Mouse (Mus musculus): ENCODE data around the gene Tbcb. TPM values are rescaled to one million over a fixed set of nuclear protein-coding genes. Genes with fewer than 3 reads are reported as not detected.
"Not testable (repeated sequence)": the region's sequence is repeated elsewhere in the genome, so short reads cannot be mapped to it uniquely, and the experiment has no call there.

Gene Tbcb
- total and polyA plus RNA-seq, 2 experiments from 2014 or later, result 40.0 to 131 TPM

DNA sequence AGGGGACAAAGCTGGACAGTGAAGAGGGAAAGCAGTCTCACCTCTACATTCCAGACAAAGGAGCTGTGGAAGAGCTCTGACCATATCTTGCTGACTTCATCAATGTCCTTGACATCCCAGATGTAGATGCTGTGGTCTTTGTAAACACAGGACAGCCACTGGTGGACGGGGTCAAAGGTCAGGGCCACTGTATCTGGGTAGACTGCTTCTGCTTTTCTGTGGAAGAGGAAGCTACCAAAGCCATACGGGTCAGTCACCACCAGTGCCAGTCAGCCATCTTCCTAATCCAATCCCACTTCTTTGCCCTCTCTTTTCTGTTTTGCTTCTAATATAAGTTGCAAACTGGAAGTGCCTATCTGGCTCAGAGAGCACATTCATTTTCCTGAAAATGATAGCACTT, 33.0 kb upstream of the Tbcb start:
- H3K27ac ChIP-seq (ENCODE audit: low read depth), result no peak overlapping the region
- no peaks in the 10 kb centered on the region for H3K27me3 ChIP-seq (ENCODE audit: control insufficient read depth, insufficient read depth, low read length)
- TF ChIP-seq EP300 (IDR thresholded peaks at IDR 0.05; ENCODE audit: low read depth), result no peak
- TF ChIP-seq CTCF (IDR thresholded peaks at IDR 0.05; ENCODE audit: low read depth), result no peak
- peaks cover 29% of the 10 kb centered on the region; the same call in 1 of the 2 replicates for H3K36me3 ChIP-seq (replicated peaks; ENCODE audit: control insufficient read depth, insufficient read depth, low read length)
- DNase-seq (ENCODE audit: low spot score) (no peak), ATAC-seq (ENCODE audit: insufficient read depth, low read depth) (no peak)
- H3K4me3 ChIP-seq (ENCODE audit: low read depth, low read length), result no peak overlapping the region
- no peak overlapping the region for H3K9ac ChIP-seq (replicated peaks; ENCODE audit: low read depth, low read length)
- no peaks in the 10 kb centered on the region for H3K9me3 ChIP-seq (replicated peaks; ENCODE audit: control insufficient read depth, low read length)
- no peak overlapping the region for H3K4me2 ChIP-seq (ENCODE audit: low read depth, low read length)
- no peaks in the 10 kb centered on the region for H3K4me1 ChIP-seq (ENCODE audit: control insufficient read depth, insufficient read depth)
- 77% methylated on average over 2 of the region's 2 CpGs for WGBS

- WGBS, result 79% methylated on average over 12 of the region's 12 CpGs
- Histone ChIP-seq H3K27me3 (ENCODE audit: control insufficient read depth, insufficient read depth, low read length) (no peaks in the 10 kb centered on the region), H3K36me3 (replicated peaks; ENCODE audit: control insufficient read depth, insufficient read depth, low read length) (peaks cover 21% of the 10 kb centered on the region; the same call in 1 of the 2 replicates), H3K4me3 (ENCODE audit: low read depth, low read length) (no peak overlapping the region), H3K4me1 (ENCODE audit: control insufficient read depth, insufficient read depth) (no peaks in the 10 kb centered on the region), H3K27ac (ENCODE audit: low read depth) (no peak overlapping the region), H3K9me3 (replicated peaks; ENCODE audit: control insufficient read depth, low read length) (no peaks in the 10 kb centered on the region), H3K4me2 (ENCODE audit: low read depth, low read length) (no peak overlapping the region), H3K9ac (replicated peaks; ENCODE audit: low read depth, low read length) (no peak overlapping the region)
- DNase-seq (ENCODE audit: low spot score) (no peak), ATAC-seq (ENCODE audit: insufficient read depth, low read depth) (no peak; the same call in 1 of the 2 replicates)
- TF ChIP-seq EP300 (IDR thresholded peaks at IDR 0.05; ENCODE audit: low read depth) (no peak), CTCF (IDR thresholded peaks at IDR 0.05; ENCODE audit: low read depth) (no peak)
Observed at GRCm38 (mm10) chr7:30251956-30252954, 20.2 kb upstream of the Tbcb start.

GRCm38 (mm10) chr7:30237374-30237773, 5.3 kb upstream of the Tbcb start:
- H3K27me3 ChIP-seq (ENCODE audit: control insufficient read depth, insufficient read depth, low read length); ATAC-seq (ENCODE audit: insufficient read depth, low read depth); H3K9me3 ChIP-seq (replicated peaks; ENCODE audit: control insufficient read depth, low read length); H3K27ac ChIP-seq (ENCODE audit: low read depth); DNase-seq (ENCODE audit: low spot score); H3K4me3 ChIP-seq (ENCODE audit: low read depth, low read length); H3K4me2 ChIP-seq (ENCODE audit: low read depth, low read length); H3K4me1 ChIP-seq (ENCODE audit: control insufficient read depth, insufficient read depth); H3K9ac ChIP-seq (replicated peaks; ENCODE audit: low read depth, low read length): not testable (repeated sequence)
- WGBS, result 80% methylated on average over 3 of the region's 3 CpGs
- peaks cover 22% of the 10 kb centered on the region for H3K36me3 ChIP-seq (replicated peaks; ENCODE audit: control insufficient read depth, insufficient read depth, low read length)

DNA sequence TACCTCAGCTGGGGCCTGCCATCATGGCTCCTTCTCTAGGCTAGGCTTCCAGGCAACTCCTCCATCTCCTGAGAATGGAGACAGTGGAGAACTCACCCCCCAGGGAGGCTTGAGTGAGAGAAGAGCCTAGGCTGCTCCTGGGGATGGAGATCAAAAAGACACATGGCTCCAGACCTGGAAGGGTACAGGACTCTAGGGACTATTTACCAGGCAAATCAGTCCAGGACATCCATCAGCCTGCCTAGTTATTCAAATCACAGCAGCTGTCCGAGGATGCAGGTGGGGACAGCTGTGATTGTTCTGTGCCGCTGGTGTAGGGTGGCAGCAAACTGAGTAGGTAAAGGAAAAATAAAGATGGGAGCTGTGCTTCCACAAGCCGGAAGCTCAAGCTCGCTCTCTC, 3.6 kb upstream of the Tbcb start, which contains the start of gene Ovol3:
Ovol3 (minus strand) TSS at position 101 of the 400 bp plus-strand sequence.
- H3K4me1 ChIP-seq (ENCODE audit: control insufficient read depth, insufficient read depth), result peaks cover 9% of the 10 kb centered on the region
- H3K4me2 ChIP-seq (ENCODE audit: low read depth, low read length), result no peak within 1 kb of the TSS
- H3K9me3 ChIP-seq (replicated peaks; ENCODE audit: control insufficient read depth, low read length), result no peaks in the 10 kb centered on the region
- peaks cover 9% of the 10 kb centered on the region for H3K36me3 ChIP-seq (replicated peaks; ENCODE audit: control insufficient read depth, insufficient read depth, low read length)
- no peak within 1 kb of the TSS for H3K4me3 ChIP-seq (ENCODE audit: low read depth, low read length)
- H3K27me3 ChIP-seq (ENCODE audit: control insufficient read depth, insufficient read depth, low read length), result no peaks in the 10 kb centered on the region
- 84% methylated on average over 4 of the region's 4 CpGs for WGBS
- no peak within 1 kb of the TSS for H3K27ac ChIP-seq (ENCODE audit: low read depth)
- no peak for ATAC-seq (ENCODE audit: insufficient read depth, low read depth)
- TF ChIP-seq EP300 (IDR thresholded peaks at IDR 0.05; ENCODE audit: low read depth), result no peak
- TF ChIP-seq CTCF (IDR thresholded peaks at IDR 0.05; ENCODE audit: low read depth), result no peak
- no peak for DNase-seq (ENCODE audit: low spot score)
- no peak within 1 kb of the TSS for H3K9ac ChIP-seq (replicated peaks; ENCODE audit: low read depth, low read length)

DNA sequence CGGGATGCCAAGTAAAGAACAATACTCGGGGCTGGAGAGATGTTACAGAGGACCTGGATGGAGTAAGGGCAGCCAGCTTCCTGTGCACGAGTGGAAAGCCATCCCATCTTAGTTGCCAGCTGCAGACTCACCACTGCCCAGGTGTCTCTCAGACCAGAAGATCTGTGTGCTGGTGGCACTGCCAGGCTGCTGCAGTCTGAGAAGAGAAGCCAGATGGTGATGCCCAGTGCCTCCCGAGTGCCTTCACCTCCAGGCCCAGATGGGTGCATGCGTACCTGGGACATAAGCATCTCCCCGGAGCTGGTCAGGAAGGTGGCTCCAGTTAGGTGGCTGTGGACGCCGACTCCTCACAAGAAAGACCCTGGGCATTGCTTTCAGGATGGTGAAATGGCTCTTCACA, 3.0 kb upstream of the Tbcb start:
- ATAC-seq (ENCODE audit: insufficient read depth, low read depth), result no peak
- 84% methylated on average over 8 of the region's 8 CpGs for WGBS
- no peak overlapping the region for H3K4me3 ChIP-seq (ENCODE audit: low read depth, low read length)

More for the DNA sequence above, 3.0 kb upstream of the Tbcb start:
- H3K27me3 ChIP-seq (ENCODE audit: control insufficient read depth, insufficient read depth, low read length), result no peaks in the 10 kb centered on the region
- H3K9me3 ChIP-seq (replicated peaks; ENCODE audit: control insufficient read depth, low read length), result no peaks in the 10 kb centered on the region
- H3K9ac ChIP-seq (replicated peaks; ENCODE audit: low read depth, low read length), result no peak overlapping the region
- no peak for TF ChIP-seq CTCF (IDR thresholded peaks at IDR 0.05; ENCODE audit: low read depth)
- DNase-seq (ENCODE audit: low spot score), result no peak
- H3K27ac ChIP-seq (ENCODE audit: low read depth), result no peak overlapping the region
- peaks cover 9% of the 10 kb centered on the region for H3K36me3 ChIP-seq (replicated peaks; ENCODE audit: control insufficient read depth, insufficient read depth, low read length)
- peaks cover 9% of the 10 kb centered on the region for H3K4me1 ChIP-seq (ENCODE audit: control insufficient read depth, insufficient read depth)
- no peak overlapping the region for H3K4me2 ChIP-seq (ENCODE audit: low read depth, low read length)
